Mouse (Mus musculus) lung, adult 2 months (tissue): ENCODE results near the gene Fbxo36.

Source experiments
- CTCF ChIP-seq: fragments of 200-500 bp; IDR thresholded peaks from 2 replicates; pipeline ENCODE4 v1.5.1; 2011; ENCODE audit warnings: mild to moderate bottlenecking, low read length, control low read depth; ENCODE audit not compliant: insufficient read depth
- POLR2A ChIP-seq: fragments of 200-500 bp; IDR thresholded peaks from 2 replicates; pipeline ENCODE4 v1.6.1; 2011; ENCODE audit warnings: low read depth, mild to moderate bottlenecking, control low read depth, low read length, borderline replicate concordance; ENCODE audit errors: extremely low read depth

GRCm38 (mm10) chr1:84840018-84840664 lies 500 bp downstream of the Fbxo36 start, which contains the start of gene Trip12:
- no peak for TF ChIP-seq POLR2A
- TF ChIP-seq CTCF = no peak
